Mouse (Mus musculus): Measurements from ENCODE around the gene Epb41.

DNA sequence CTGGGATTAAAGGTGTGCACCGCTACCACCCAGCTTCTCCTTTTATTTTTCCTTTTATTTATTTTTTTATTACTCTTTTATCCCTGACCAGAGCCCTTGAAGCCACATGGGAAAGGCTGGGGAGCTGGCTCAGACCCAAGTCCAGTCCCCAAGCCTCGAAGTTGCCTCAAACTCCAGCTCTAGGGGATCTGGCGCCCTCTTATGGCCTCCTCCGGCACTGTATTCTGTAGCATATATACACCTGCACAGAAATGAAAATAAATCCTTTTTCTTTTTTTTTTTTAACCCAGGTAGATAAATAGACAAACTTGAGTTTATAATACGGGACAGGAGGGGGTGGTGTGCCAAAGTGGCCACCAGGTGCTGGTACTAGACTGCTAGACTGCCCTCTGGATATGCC is 46.6 kb upstream of the Epb41 start:
- no peak for TF ChIP-seq POLR2A (IDR thresholded peaks at IDR 0.05; ENCODE audit: insufficient read depth, low read depth, low read length)
- TF ChIP-seq EP300 (IDR thresholded peaks at IDR 0.05; ENCODE audit: insufficient read depth, low read depth, low read length) = no peak
- peak; percentile 31; the same call in 1 of the 2 replicates for TF ChIP-seq CTCF (IDR thresholded peaks at IDR 0.05)

All from heart, adult 2 months (tissue).